Mouse (Mus musculus): ENCODE data around the gene Prss46. TPM values are rescaled to one million over a fixed set of nuclear protein-coding genes. Genes with fewer than 3 reads are reported as not detected.

The Prss46 gene
- polyA plus RNA-seq, 1 experiment = not detected

DNA sequence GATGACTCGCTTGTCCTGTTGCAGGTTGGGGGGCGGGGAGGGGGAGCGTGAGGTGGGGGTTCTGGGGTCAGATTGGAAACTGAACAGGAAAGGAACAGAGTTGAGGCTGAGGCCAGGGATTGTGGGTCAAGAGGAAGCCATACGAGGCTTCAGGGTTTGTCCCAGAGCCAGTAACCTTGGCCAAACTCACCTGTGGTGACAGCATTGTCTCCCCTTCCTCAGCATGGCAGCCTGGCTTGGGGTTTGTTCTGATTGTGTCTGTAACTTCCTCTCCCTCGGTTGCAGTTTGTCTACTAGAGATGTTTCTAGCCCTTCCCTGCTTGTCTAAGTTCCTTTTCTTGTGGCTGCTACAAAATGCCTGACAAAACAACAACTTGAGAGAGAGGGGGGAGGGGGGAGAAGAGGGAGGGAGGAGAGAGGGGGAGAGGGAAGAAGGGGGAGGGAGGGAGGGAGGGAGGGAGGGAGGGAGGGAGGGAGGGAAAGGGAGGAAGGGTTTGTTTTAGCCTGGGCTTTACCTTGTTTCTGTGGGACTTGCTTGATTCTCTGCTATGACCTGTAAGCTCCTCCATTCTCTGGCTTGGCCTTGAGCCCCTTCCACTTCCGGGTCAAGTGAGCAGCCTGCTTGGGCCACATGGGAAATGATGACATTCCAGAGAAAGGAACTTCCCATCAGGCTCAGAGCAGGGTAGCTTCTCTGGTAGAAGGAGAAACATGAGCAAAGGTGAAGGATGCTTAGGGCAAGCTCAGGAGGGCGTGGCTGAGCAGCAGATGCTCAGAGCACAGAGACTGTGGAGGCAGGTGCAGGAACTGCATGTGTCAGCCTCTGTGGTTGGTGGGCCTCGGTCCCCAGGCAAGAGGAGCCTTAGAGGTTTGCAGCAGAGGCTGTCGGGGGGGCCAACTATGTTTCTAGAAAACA, 43.3 kb downstream of the Prss46 start:
- Histone ChIP-seq H3K27ac (ENCODE audit: insufficient read depth, low read depth, low read length) (no peak overlapping the region), H3K4me3 (ENCODE audit: low read depth, low read length) (no peak overlapping the region), H3K4me1 (ENCODE audit: control insufficient read depth, insufficient read depth, insufficient read length, low read length) (peaks cover 14% of the 10 kb centered on the region), H3K36me3 (ENCODE audit: control insufficient read depth, insufficient read depth, low read length) (peaks cover 23% of the 10 kb centered on the region), H3K27me3 (ENCODE audit: control insufficient read depth, insufficient read depth, low read length) (no peaks in the 10 kb centered on the region)
- WGBS = 65% methylated on average over 9 of the region's 9 CpGs
- TF ChIP-seq CTCF (IDR thresholded peaks at IDR 0.05; ENCODE audit: extremely low read depth, insufficient read length, insufficient replicate concordance, low read depth, low read length) (no peak), POLR2A (IDR thresholded peaks at IDR 0.05; ENCODE audit: low read depth, low read length) (no peak)

DNA sequence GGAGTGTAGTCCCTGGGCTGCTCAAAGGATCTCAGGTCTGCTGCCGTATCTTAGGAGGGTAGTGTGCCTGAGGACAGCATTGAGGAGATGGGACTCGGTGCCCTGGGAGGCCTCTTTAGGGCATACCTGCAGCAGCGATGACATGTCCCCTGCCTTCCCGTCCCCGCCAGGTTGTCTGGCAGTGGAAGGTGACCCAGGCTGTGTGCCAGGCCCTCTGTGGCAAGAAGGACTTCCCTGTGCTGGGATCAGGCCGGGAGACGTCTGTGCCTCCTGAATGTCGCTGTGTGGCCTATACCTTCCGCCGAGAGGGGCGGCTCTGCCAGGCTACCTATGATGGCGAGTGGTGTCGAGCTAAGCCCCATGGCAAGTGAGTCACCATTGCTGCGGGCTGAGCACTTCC, 44.6 kb downstream of the Prss46 start:
- H3K4me3 ChIP-seq (ENCODE audit: low read depth, low read length) = no peak overlapping the region
- peaks cover 28% of the 10 kb centered on the region for H3K36me3 ChIP-seq (ENCODE audit: control insufficient read depth, insufficient read depth, low read length)
- TF ChIP-seq POLR2A (IDR thresholded peaks at IDR 0.05; ENCODE audit: low read depth, low read length) = no peak
- TF ChIP-seq CTCF (IDR thresholded peaks at IDR 0.05; ENCODE audit: extremely low read depth, insufficient read length, insufficient replicate concordance, low read depth, low read length) = no peak
- peaks cover 14% of the 10 kb centered on the region for H3K4me1 ChIP-seq (ENCODE audit: control insufficient read depth, insufficient read depth, insufficient read length, low read length)
- H3K27me3 ChIP-seq (ENCODE audit: control insufficient read depth, insufficient read depth, low read length) = no peaks in the 10 kb centered on the region
- no peak overlapping the region for H3K27ac ChIP-seq (ENCODE audit: insufficient read depth, low read depth, low read length)
- WGBS = 93% methylated on average over 14 of the region's 14 CpGs

- peaks cover 14% of the 10 kb centered on the region for H3K4me1 ChIP-seq (ENCODE audit: control insufficient read depth, insufficient read depth, insufficient read length, low read length)
- H3K27ac ChIP-seq (ENCODE audit: insufficient read depth, low read depth, low read length) = peak overlapping the region; percentile 12; the same call in 1 of the 2 replicates
- peak overlapping the region; percentile 19 for H3K4me3 ChIP-seq (ENCODE audit: low read depth, low read length)
- H3K36me3 ChIP-seq (ENCODE audit: control insufficient read depth, insufficient read depth, low read length) = peaks cover 20% of the 10 kb centered on the region; the same call in 1 of the 2 replicates
- no peak for TF ChIP-seq POLR2A (IDR thresholded peaks at IDR 0.05; ENCODE audit: low read depth, low read length)
- 0 out of 2 replicates have a peak, but pooled peaks have one; percentile 27 for TF ChIP-seq CTCF (IDR thresholded peaks at IDR 0.05; ENCODE audit: extremely low read depth, insufficient read length, insufficient replicate concordance, low read depth, low read length)
- no peaks in the 10 kb centered on the region for H3K27me3 ChIP-seq (ENCODE audit: control insufficient read depth, insufficient read depth, low read length)
- 21% methylated on average over 21 of the region's 21 CpGs for WGBS
Measured at GRCm38 (mm10) chr9:110890026-110890783, 45.9 kb downstream of the Prss46 start.

DNA sequence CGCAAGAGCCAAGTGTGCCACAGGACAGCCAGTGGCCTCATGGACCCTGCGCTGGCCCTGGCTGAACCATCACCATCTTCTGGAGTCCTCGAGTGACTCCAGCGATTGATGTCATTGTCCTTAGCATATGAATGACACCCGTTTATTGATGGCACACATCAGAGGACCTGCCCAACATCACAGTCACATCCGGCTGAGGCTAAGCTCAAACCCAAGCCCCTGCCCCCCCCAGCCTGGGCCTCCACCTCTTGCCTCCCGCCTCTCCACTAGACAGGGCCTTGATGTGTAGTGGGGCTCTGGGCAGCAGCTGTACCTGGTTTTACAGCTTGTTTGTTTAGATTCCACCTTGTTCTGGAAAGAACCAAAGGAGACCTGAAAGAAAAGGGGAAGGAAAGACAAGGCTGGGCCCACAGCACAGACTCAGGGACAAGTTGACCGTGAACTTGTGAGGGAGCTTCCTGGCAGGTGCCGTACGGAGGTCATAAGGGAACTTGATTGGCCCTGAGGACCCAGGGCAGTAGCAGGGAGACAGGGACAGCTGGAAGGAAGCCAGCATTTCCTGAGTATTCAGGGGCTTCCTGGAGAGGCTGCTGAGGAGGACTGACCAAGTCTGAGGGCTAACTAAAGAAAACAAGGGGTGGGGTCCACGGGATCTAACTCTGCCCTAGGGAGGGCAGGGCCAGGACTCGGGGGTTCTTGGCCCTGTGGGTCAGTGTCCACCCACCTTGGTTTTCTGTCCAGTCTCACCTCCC, 46.9 kb downstream of the Prss46 start:
- Histone ChIP-seq H3K36me3 (ENCODE audit: control insufficient read depth, insufficient read depth, low read length) (peaks cover 21% of the 10 kb centered on the region; the same call in 1 of the 2 replicates), H3K4me3 (ENCODE audit: low read depth, low read length) (no peak overlapping the region), H3K27me3 (ENCODE audit: control insufficient read depth, insufficient read depth, low read length) (no peaks in the 10 kb centered on the region), H3K27ac (ENCODE audit: insufficient read depth, low read depth, low read length) (no peak overlapping the region), H3K4me1 (ENCODE audit: control insufficient read depth, insufficient read depth, insufficient read length, low read length) (peaks cover 14% of the 10 kb centered on the region)
- 84% methylated on average over 12 of the region's 12 CpGs for WGBS
- TF ChIP-seq POLR2A (IDR thresholded peaks at IDR 0.05; ENCODE audit: low read depth, low read length) (no peak), CTCF (IDR thresholded peaks at IDR 0.05; ENCODE audit: extremely low read depth, insufficient read length, insufficient replicate concordance, low read depth, low read length) (no peak)

DNA sequence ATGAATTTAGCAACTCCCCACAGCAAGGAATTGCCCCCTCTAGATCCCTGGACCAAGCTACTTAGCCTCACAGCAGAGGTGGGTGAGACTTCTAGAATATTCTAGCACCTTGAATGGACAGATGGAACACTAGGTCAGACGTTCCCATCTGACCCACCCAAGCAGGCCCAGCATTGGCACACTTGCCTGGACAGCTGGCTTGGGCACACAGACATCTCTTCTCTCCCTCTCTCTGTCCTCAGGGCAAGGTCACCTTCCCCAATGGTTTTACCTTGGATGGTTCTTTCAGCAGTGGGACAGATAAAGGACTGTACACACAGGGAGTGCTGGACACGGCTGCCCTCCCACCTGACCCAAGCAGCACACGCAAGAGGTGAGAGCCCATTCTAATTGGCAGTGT, 48.2 kb downstream of the Prss46 start:
- Histone ChIP-seq H3K4me3 (ENCODE audit: low read depth, low read length) (no peak overlapping the region), H3K4me1 (ENCODE audit: control insufficient read depth, insufficient read depth, insufficient read length, low read length) (peaks cover 13% of the 10 kb centered on the region), H3K27me3 (ENCODE audit: control insufficient read depth, insufficient read depth, low read length) (no peaks in the 10 kb centered on the region), H3K27ac (ENCODE audit: insufficient read depth, low read depth, low read length) (no peak overlapping the region), H3K36me3 (ENCODE audit: control insufficient read depth, insufficient read depth, low read length) (peaks cover 19% of the 10 kb centered on the region; the same call in 1 of the 2 replicates)
- WGBS = 87% methylated on average over 3 of the region's 3 CpGs
- TF ChIP-seq POLR2A (IDR thresholded peaks at IDR 0.05; ENCODE audit: low read depth, low read length) (no peak), CTCF (IDR thresholded peaks at IDR 0.05; ENCODE audit: extremely low read depth, insufficient read length, insufficient replicate concordance, low read depth, low read length) (no peak)

DNA sequence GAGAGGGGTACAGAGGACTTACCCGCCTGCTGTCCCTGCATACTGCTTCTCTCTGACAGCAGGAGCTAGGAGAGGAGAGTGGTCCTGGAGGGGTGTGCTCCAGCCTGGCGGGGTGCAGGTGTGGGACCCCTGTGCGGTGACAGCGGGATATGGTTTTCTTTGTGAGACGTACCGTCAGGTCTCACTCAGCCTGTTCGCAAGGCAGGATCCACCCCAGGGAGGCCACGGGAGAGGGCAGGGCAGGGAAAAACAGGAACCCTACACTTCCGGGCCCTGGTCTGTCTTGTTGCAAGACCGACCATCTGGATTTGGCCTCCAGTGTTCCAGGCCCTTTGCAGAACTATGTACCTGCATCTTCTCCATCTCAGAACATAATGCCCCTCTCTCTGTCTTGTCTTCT, 49.1 kb downstream of the Prss46 start:
- TF ChIP-seq POLR2A (IDR thresholded peaks at IDR 0.05; ENCODE audit: low read depth, low read length) (no peak), CTCF (IDR thresholded peaks at IDR 0.05; ENCODE audit: extremely low read depth, insufficient read length, insufficient replicate concordance, low read depth, low read length) (no peak)
- Histone ChIP-seq H3K36me3 (ENCODE audit: control insufficient read depth, insufficient read depth, low read length) (peaks cover 22% of the 10 kb centered on the region; the same call in 1 of the 2 replicates), H3K4me1 (ENCODE audit: control insufficient read depth, insufficient read depth, insufficient read length, low read length) (peaks cover 13% of the 10 kb centered on the region), H3K27ac (ENCODE audit: insufficient read depth, low read depth, low read length) (no peak overlapping the region), H3K27me3 (ENCODE audit: control insufficient read depth, insufficient read depth, low read length) (no peaks in the 10 kb centered on the region), H3K4me3 (ENCODE audit: low read depth, low read length) (peak overlapping the region; percentile 28; the same call in 1 of the 2 replicates)
- 84% methylated on average over 10 of the region's 10 CpGs for WGBS
